Mouse (Mus musculus): ENCODE results near the gene Gigyf2. TPM values are rescaled to one million over a fixed set of nuclear protein-coding genes. Genes with fewer than 3 reads are reported as not detected.
"Not testable (repeated sequence)": the region's sequence is repeated elsewhere in the genome, so short reads cannot be mapped to it uniquely, and the experiment has no call there.

Gene Gigyf2
- polyA plus RNA-seq, 1 experiment from 2014 or later, result 61.2 TPM

DNA sequence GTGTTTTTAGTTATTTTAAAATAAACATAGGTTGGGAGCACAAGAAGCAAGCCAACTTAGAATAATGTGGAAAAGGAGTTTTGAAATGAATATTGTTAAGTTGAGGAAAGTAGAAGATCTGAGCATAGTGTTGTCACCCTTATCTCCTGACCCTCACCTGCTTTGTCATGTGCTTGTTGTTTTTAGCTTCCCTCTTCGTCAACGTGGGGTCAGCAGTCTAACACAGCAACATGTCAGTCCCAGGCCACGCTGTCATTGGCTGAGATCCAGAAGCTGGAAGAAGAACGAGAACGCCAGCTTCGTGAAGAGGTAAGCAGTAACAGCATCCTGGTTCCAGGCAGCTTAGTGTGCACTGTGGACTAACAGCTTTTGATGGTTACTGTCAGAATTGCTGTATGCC is 109.8 kb downstream of the Gigyf2 start:
- Histone ChIP-seq H3K36me3 (ENCODE audit: control insufficient read depth, insufficient read depth, low read length) (peaks cover 54% of the 10 kb centered on the region), H3K4me2 (replicated peaks; ENCODE audit: low read depth, low read length) (no peak overlapping the region), H3K4me1 (ENCODE audit: control insufficient read depth, insufficient read depth, low read length) (no peaks in the 10 kb centered on the region), H3K27ac (ENCODE audit: low read length) (no peak overlapping the region), H3K27me3 (ENCODE audit: control insufficient read depth, insufficient read depth, low read length) (no peaks in the 10 kb centered on the region), H3K9ac (replicated peaks; ENCODE audit: low read depth, low read length) (no peak overlapping the region), H3K4me3 (ENCODE audit: low read depth, low read length) (no peak overlapping the region), H3K9me3 (ENCODE audit: control insufficient read depth, low read depth, low read length) (no peaks in the 10 kb centered on the region)
- no peak for ATAC-seq (ENCODE audit: insufficient number of reproducible peaks, insufficient read depth, low FRiP score, low read depth)
- WGBS, result 78% methylated on average over 6 of the region's 6 CpGs

DNA sequence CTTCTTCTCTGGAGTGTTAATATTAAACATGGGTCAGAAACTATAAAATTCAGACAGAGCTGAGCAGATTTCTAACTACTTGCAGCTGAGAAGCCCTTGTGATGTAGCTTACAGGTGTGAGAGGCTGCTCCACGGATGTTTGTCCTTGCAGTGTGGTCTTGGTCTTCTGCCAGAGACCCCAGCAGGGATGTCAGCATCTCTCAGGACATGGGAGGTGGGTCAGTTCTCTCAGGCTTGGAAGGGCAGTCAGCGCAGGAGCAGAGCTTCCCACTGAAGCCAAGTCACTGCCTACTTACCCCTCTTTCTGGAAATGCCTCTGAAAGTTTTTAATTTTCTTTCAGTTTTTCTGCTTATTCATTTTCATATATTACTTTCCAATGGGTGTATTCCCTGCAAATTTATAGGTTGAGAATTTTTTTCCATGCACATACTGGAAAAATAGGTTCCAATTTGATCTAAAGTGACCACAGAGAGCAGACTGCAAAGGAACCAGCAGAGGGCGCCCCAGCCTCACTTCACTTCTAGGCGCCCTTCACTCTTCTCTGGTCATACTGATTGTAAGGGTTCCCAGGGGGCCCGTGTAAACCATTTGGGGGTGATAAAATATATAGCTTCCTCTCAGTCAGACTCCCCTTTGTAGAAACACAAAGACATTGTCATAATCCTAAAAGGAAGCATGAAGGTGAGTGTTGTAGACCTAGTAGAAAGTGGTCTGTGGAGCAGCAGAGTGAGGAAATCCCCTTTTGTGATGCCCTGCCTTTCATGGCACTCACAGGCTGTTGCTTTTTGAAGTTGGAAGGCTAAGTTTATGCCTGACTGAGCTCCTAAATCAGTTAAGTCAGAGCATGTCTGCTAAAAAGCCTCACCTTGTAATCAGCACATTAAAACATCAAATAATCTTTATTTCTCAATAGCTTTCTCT is 120.6 kb downstream of the Gigyf2 start:
- 37% methylated on average over 5 of the region's 5 CpGs for WGBS

DNA sequence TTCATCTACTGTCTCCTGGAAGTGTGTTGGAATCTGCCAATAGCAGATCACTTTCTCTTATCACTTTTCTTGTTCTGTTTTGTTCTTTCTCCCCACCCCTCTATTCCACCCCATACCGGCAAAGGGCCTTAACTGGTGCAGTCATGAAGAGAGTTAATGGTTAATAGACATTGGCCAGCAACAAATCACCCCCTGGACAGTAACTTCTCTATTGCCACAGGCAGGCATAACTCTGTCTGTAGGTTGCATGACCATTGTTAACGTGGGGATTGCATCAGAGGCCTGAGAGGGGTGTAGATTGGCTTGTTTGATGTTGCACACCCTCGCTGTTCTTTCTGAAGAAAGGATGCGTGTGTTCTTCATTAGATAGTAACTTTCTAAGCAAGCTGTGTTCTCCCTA is 122.6 kb downstream of the Gigyf2 start:
- ATAC-seq (ENCODE audit: insufficient number of reproducible peaks, insufficient read depth, low FRiP score, low read depth), result no peak
- 88% methylated on average over 4 of the region's 4 CpGs for WGBS
- peaks cover 32% of the 10 kb centered on the region; the same call in 1 of the 2 replicates for H3K36me3 ChIP-seq (ENCODE audit: control insufficient read depth, insufficient read depth, low read length)
- no peak overlapping the region for H3K27ac ChIP-seq (ENCODE audit: low read length)
- no peaks in the 10 kb centered on the region for H3K4me1 ChIP-seq (ENCODE audit: control insufficient read depth, insufficient read depth, low read length)
- H3K9ac ChIP-seq (replicated peaks; ENCODE audit: low read depth, low read length), result no peak overlapping the region
- H3K4me3 ChIP-seq (ENCODE audit: low read depth, low read length), result no peak overlapping the region
- no peak overlapping the region for H3K4me2 ChIP-seq (replicated peaks; ENCODE audit: low read depth, low read length)
- no peaks in the 10 kb centered on the region for H3K27me3 ChIP-seq (ENCODE audit: control insufficient read depth, insufficient read depth, low read length)
- no peaks in the 10 kb centered on the region for H3K9me3 ChIP-seq (ENCODE audit: control insufficient read depth, low read depth, low read length)

More for the DNA sequence above, 120.6 kb downstream of the Gigyf2 start:
- Histone ChIP-seq H3K4me2 (replicated peaks; ENCODE audit: low read depth, low read length) (no peak overlapping the region), H3K9ac (replicated peaks; ENCODE audit: low read depth, low read length) (no peak overlapping the region), H3K4me1 (ENCODE audit: control insufficient read depth, insufficient read depth, low read length) (no peaks in the 10 kb centered on the region), H3K36me3 (ENCODE audit: control insufficient read depth, insufficient read depth, low read length) (peaks cover 48% of the 10 kb centered on the region), H3K4me3 (ENCODE audit: low read depth, low read length) (no peak overlapping the region), H3K27me3 (ENCODE audit: control insufficient read depth, insufficient read depth, low read length) (no peaks in the 10 kb centered on the region), H3K9me3 (ENCODE audit: control insufficient read depth, low read depth, low read length) (no peaks in the 10 kb centered on the region), H3K27ac (ENCODE audit: low read length) (no peak overlapping the region)
- ATAC-seq (ENCODE audit: insufficient number of reproducible peaks, insufficient read depth, low FRiP score, low read depth), result no peak

DNA sequence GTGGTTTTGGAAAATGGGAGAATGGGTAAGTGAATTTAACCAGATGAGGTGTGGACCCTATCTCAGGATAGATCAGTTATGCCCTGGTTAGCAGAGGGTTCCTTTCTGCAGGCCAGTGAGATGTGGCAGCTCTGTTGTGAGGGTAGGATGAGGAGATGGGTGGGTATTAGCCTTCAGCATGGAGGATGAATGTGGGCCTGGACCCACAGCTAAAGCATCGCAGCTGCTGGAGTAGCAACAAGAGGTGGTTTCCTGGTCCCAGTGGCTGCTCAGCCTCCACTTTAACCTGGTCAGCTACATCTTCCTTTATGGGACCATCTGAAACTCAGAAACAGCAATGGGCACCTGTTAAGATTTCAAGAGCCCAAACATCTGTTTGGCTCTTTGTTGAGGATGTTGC is 129.6 kb downstream of the Gigyf2 start:
- no peak overlapping the region for H3K27ac ChIP-seq (ENCODE audit: low read length)
- no peaks in the 10 kb centered on the region for H3K9me3 ChIP-seq (ENCODE audit: control insufficient read depth, low read depth, low read length)
- no peak overlapping the region for H3K4me2 ChIP-seq (replicated peaks; ENCODE audit: low read depth, low read length)
- 88% methylated on average over 1 of the region's 1 CpGs for WGBS
- no peak for ATAC-seq (ENCODE audit: insufficient number of reproducible peaks, insufficient read depth, low FRiP score, low read depth)
- no peak overlapping the region for H3K4me3 ChIP-seq (ENCODE audit: low read depth, low read length)
- no peak overlapping the region for H3K9ac ChIP-seq (replicated peaks; ENCODE audit: low read depth, low read length)
- H3K4me1 ChIP-seq (ENCODE audit: control insufficient read depth, insufficient read depth, low read length), result no peaks in the 10 kb centered on the region
- H3K36me3 ChIP-seq (ENCODE audit: control insufficient read depth, insufficient read depth, low read length), result no peaks in the 10 kb centered on the region
- no peaks in the 10 kb centered on the region for H3K27me3 ChIP-seq (ENCODE audit: control insufficient read depth, insufficient read depth, low read length)

DNA sequence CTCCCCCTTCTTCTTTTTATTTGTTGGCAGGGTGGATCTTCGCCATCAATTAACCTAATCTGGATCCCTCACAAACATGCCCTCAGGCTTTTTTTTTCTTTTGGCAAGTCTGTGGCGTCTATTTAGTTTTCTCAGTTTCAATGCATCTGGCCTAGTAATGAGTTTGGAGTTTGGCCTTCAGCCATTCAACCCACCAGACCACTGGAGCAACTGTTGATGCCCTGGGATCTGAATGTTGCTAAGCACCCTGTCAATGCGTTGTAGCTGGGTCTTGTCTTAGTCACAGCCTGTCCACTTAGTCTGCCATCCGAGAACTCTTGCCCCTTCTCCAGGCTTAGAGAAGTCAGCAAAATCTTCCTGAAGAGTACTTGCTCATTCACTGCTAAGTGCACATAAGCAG is 131.2 kb downstream of the Gigyf2 start:
- Histone ChIP-seq H3K4me1 (ENCODE audit: control insufficient read depth, insufficient read depth, low read length) (no peaks in the 10 kb centered on the region), H3K27ac (ENCODE audit: low read length) (no peak overlapping the region), H3K9ac (replicated peaks; ENCODE audit: low read depth, low read length) (no peak overlapping the region), H3K36me3 (ENCODE audit: control insufficient read depth, insufficient read depth, low read length) (no peaks in the 10 kb centered on the region), H3K9me3 (ENCODE audit: control insufficient read depth, low read depth, low read length) (no peaks in the 10 kb centered on the region), H3K27me3 (ENCODE audit: control insufficient read depth, insufficient read depth, low read length) (no peaks in the 10 kb centered on the region), H3K4me3 (ENCODE audit: low read depth, low read length) (no peak overlapping the region), H3K4me2 (replicated peaks; ENCODE audit: low read depth, low read length) (no peak overlapping the region)
- ATAC-seq (ENCODE audit: insufficient number of reproducible peaks, insufficient read depth, low FRiP score, low read depth), result no peak
- WGBS, result 89% methylated on average over 4 of the region's 4 CpGs

DNA sequence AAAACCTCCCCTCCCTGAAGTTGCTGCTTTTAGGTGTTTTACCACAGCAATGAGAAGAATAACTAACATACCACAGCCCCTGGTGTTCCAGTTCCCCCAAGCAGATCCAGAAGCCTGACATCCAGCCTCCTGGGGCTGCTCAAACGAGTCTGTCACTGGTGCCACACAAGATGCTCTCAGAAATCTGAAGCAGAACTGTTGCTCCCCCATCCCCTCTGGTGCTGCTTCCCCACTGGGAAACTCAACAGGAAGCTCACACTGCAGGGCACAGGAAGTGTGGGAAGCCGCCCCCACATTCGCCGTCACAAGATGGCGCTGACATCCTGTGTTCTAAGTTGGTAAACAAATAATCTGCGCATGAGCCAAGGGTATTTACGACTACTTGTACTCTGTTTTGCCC is 133.1 kb downstream of the Gigyf2 start:
- H3K9me3 ChIP-seq (ENCODE audit: control insufficient read depth, low read depth, low read length); ATAC-seq (ENCODE audit: insufficient number of reproducible peaks, insufficient read depth, low FRiP score, low read depth); H3K9ac ChIP-seq (replicated peaks; ENCODE audit: low read depth, low read length); H3K36me3 ChIP-seq (ENCODE audit: control insufficient read depth, insufficient read depth, low read length); H3K27ac ChIP-seq (ENCODE audit: low read length); H3K27me3 ChIP-seq (ENCODE audit: control insufficient read depth, insufficient read depth, low read length); H3K4me1 ChIP-seq (ENCODE audit: control insufficient read depth, insufficient read depth, low read length); H3K4me3 ChIP-seq (ENCODE audit: low read depth, low read length); H3K4me2 ChIP-seq (replicated peaks; ENCODE audit: low read depth, low read length): not testable (repeated sequence)
- 92% methylated on average over 5 of the region's 7 CpGs for WGBS

DNA sequence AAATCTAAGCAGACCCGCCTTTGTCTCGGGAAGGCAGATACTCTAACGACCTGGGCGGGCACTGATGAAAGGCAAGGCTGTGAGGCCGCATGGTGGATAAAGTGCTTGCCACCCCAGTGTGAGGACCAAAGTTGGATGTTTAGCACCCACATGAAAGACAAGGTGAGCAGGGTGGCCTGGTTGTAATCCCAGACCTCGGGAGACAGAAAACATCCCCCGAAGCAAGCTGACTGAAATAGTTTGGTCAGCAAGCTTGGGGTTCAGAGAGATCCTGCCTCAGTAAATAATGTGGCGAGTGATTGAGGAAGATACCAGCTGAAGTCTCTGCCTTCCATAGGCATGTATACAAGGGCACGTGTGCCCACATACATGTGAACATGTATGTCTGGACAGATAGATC is 140.7 kb downstream of the Gigyf2 start:
- 68% methylated on average over 9 of the region's 9 CpGs for WGBS
- no peak overlapping the region for H3K4me2 ChIP-seq (replicated peaks; ENCODE audit: low read depth, low read length)
- H3K4me1 ChIP-seq (ENCODE audit: control insufficient read depth, insufficient read depth, low read length), result no peaks in the 10 kb centered on the region
- H3K27ac ChIP-seq (ENCODE audit: low read length), result no peak overlapping the region
- H3K4me3 ChIP-seq (ENCODE audit: low read depth, low read length), result no peak overlapping the region
- no peaks in the 10 kb centered on the region for H3K36me3 ChIP-seq (ENCODE audit: control insufficient read depth, insufficient read depth, low read length)
- ATAC-seq (ENCODE audit: insufficient number of reproducible peaks, insufficient read depth, low FRiP score, low read depth), result no peak
- no peak overlapping the region for H3K9ac ChIP-seq (replicated peaks; ENCODE audit: low read depth, low read length)
- no peaks in the 10 kb centered on the region for H3K27me3 ChIP-seq (ENCODE audit: control insufficient read depth, insufficient read depth, low read length)
- H3K9me3 ChIP-seq (ENCODE audit: control insufficient read depth, low read depth, low read length), result no peaks in the 10 kb centered on the region

DNA sequence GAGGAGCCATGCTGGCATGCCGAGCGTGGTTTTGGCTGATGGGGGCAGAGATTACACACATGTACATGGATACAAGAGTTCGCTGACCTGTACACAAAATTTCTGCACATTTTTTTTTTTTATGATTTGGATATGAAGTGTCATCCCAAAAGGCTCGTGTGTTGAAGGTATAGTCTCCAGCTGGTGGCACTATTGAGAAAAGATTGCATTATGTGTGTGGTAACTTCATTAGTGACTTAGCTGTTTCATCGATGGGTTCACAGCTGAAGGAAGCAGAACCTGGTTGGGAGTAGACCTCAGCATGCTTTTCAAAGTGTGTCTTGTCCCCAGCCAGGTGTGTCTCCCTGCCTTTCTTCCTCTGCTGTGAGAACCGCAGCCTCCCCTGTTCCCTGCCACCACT is 141.5 kb downstream of the Gigyf2 start:
- ATAC-seq (ENCODE audit: insufficient number of reproducible peaks, insufficient read depth, low FRiP score, low read depth), result no peak
- H3K4me2 ChIP-seq (replicated peaks; ENCODE audit: low read depth, low read length), result no peak overlapping the region

DNA sequence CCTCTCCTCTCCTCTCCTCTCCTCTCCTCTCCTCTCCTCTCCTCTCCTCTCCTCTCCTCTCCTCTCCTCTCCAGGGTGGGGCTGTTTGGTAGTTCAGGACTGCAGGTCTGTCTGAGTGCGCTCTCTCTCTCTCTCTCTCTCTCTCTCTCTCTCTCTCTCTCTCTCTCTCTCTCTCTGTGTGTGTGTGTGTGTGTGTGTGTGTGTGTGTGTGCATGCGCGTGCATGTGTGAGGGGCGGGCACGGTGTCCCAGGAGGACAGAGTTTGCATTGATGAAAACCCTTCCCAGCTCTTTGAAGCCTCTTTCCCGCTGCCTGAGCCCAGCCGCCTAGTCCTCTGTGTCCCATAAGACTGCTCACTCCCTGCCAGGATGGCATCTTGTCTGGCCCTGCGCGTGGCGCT is 143.2 kb downstream of the Gigyf2 start, which contains the start of gene Snorc:
Gene Snorc (plus strand): TSS at position 301 of the 400 bp plus-strand sequence.
- ATAC-seq (ENCODE audit: insufficient number of reproducible peaks, insufficient read depth, low FRiP score, low read depth); H3K27ac ChIP-seq (ENCODE audit: low read length); H3K9me3 ChIP-seq (ENCODE audit: control insufficient read depth, low read depth, low read length); H3K4me1 ChIP-seq (ENCODE audit: control insufficient read depth, insufficient read depth, low read length); H3K4me3 ChIP-seq (ENCODE audit: low read depth, low read length); H3K4me2 ChIP-seq (replicated peaks; ENCODE audit: low read depth, low read length); H3K9ac ChIP-seq (replicated peaks; ENCODE audit: low read depth, low read length); H3K36me3 ChIP-seq (ENCODE audit: control insufficient read depth, insufficient read depth, low read length); H3K27me3 ChIP-seq (ENCODE audit: control insufficient read depth, insufficient read depth, low read length): not testable (repeated sequence)
- WGBS, result 37% methylated on average over 9 of the region's 10 CpGs

More for the DNA sequence above, 141.5 kb downstream of the Gigyf2 start:
- H3K9me3 ChIP-seq (ENCODE audit: control insufficient read depth, low read depth, low read length), result no peaks in the 10 kb centered on the region
- no peaks in the 10 kb centered on the region for H3K4me1 ChIP-seq (ENCODE audit: control insufficient read depth, insufficient read depth, low read length)
- no peaks in the 10 kb centered on the region for H3K27me3 ChIP-seq (ENCODE audit: control insufficient read depth, insufficient read depth, low read length)
- no peaks in the 10 kb centered on the region for H3K36me3 ChIP-seq (ENCODE audit: control insufficient read depth, insufficient read depth, low read length)
- H3K4me3 ChIP-seq (ENCODE audit: low read depth, low read length), result no peak overlapping the region
- no peak overlapping the region for H3K9ac ChIP-seq (replicated peaks; ENCODE audit: low read depth, low read length)
- H3K27ac ChIP-seq (ENCODE audit: low read length), result no peak overlapping the region
- WGBS, result 71% methylated on average over 6 of the region's 6 CpGs

Data from stomach, embryonic 14.5 days (tissue).